Mouse (Mus musculus): Measurements from ENCODE around the gene Nlk. TPM values are rescaled to one million over a fixed set of nuclear protein-coding genes. Genes with fewer than 3 reads are reported as not detected.
"Not testable (repeated sequence)": the region's sequence is repeated elsewhere in the genome, so short reads cannot be mapped to it uniquely, and the experiment has no call there.

Nlk gene
- polyA plus RNA-seq, 1 experiment from 2014 or later = 15.9 TPM

DNA sequence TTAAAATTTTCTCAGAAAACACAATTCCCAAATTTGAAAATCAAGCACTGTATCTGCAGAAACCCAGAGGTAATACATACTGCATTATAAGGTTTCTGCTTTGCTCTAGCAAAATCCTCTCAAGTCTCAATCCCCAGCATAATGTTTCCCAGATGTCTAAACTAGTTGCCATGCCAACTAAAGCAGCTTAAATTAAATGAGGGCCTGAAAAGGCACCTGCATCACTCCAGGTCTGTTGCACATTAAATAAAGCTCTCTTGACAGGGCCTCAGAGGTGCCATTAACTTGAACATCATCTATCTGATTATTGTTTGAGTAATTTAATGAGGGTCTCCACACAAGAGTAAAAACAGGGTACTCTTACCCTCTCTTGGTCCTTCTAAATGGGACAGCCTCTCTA is 100.4 kb downstream of the Nlk start:
- no peaks in the 10 kb centered on the region for H3K9me3 ChIP-seq (ENCODE audit: low read length)
- H3K4me2 ChIP-seq (replicated peaks; ENCODE audit: low read depth, low read length) = no peak overlapping the region
- H3K27ac ChIP-seq (ENCODE audit: low read length) = no peak overlapping the region
- no peak for DNase-seq (ENCODE audit: low spot score)
- no peak overlapping the region for H3K4me3 ChIP-seq (ENCODE audit: low read depth, low read length)
- ATAC-seq = no peak
- TF ChIP-seq CTCF (IDR thresholded peaks at IDR 0.05) = no peak
- TF ChIP-seq EP300 (IDR thresholded peaks at IDR 0.05) = no peak
- H3K4me1 ChIP-seq (ENCODE audit: insufficient read depth, low read depth, low read length) = no peaks in the 10 kb centered on the region
- no peak overlapping the region for H3K9ac ChIP-seq (replicated peaks; ENCODE audit: low read depth)
- H3K27me3 ChIP-seq (replicated peaks; ENCODE audit: insufficient read depth, low read length) = no peaks in the 10 kb centered on the region
- H3K36me3 ChIP-seq (ENCODE audit: insufficient read depth, low read length) = no peaks in the 10 kb centered on the region

- no peak for DNase-seq (ENCODE audit: low spot score)
- no peaks in the 10 kb centered on the region for H3K9me3 ChIP-seq (ENCODE audit: low read length)
- no peaks in the 10 kb centered on the region for H3K27me3 ChIP-seq (replicated peaks; ENCODE audit: insufficient read depth, low read length)
- H3K4me1 ChIP-seq (ENCODE audit: insufficient read depth, low read depth, low read length) = no peaks in the 10 kb centered on the region
- no peak overlapping the region for H3K9ac ChIP-seq (replicated peaks; ENCODE audit: low read depth)
- H3K36me3 ChIP-seq (ENCODE audit: insufficient read depth, low read length) = no peaks in the 10 kb centered on the region
- H3K4me3 ChIP-seq (ENCODE audit: low read depth, low read length) = no peak overlapping the region
- TF ChIP-seq CTCF (IDR thresholded peaks at IDR 0.05) (no peak), EP300 (IDR thresholded peaks at IDR 0.05) (no peak)
- ATAC-seq = no peak
- H3K27ac ChIP-seq (ENCODE audit: low read length) = no peak overlapping the region
- no peak overlapping the region for H3K4me2 ChIP-seq (replicated peaks; ENCODE audit: low read depth, low read length)
- WGBS = 86% methylated on average over 2 of the region's 2 CpGs
These were observed 101.4 kb downstream of the Nlk start for GRCm38 (mm10) chr11:78595773-78596172.

- Histone ChIP-seq H3K4me3 (ENCODE audit: low read depth, low read length) (no peak overlapping the region), H3K4me1 (ENCODE audit: insufficient read depth, low read depth, low read length) (no peaks in the 10 kb centered on the region), H3K27me3 (replicated peaks; ENCODE audit: insufficient read depth, low read length) (no peaks in the 10 kb centered on the region), H3K36me3 (ENCODE audit: insufficient read depth, low read length) (no peaks in the 10 kb centered on the region), H3K9me3 (ENCODE audit: low read length) (no peaks in the 10 kb centered on the region), H3K4me2 (replicated peaks; ENCODE audit: low read depth, low read length) (no peak overlapping the region), H3K27ac (ENCODE audit: low read length) (no peak overlapping the region), H3K9ac (replicated peaks; ENCODE audit: low read depth) (no peak overlapping the region)
- TF ChIP-seq EP300 (IDR thresholded peaks at IDR 0.05) (no peak), CTCF (IDR thresholded peaks at IDR 0.05) (no peak)
- 82% methylated on average over 6 of the region's 6 CpGs for WGBS
- ATAC-seq = no peak
- no peak for DNase-seq (ENCODE audit: low spot score)
These were observed 102.8 kb downstream of the Nlk start for GRCm38 (mm10) chr11:78594271-78594964.

DNA sequence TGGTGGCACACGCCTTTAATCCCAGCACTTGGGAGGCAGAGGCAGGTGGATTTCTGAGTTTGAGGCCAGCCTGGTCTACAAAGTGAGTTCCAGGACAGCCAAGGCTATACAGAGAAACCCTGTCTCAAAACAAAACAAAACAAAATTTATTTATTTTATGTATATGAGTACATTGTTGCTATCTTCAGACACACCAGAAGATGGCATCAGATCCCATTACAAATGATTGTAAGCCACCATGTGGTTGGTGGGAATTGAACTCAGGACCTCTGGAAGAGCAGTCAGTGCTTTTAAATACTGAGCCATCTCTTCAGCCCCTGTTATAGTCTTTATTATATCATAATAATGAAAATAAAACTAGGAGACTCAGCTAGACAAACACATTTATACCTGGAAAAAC is 109.5 kb downstream of the Nlk start:
- peak; percentile 10 for TF ChIP-seq CTCF (IDR thresholded peaks at IDR 0.05)
- WGBS = 85% methylated on average over 1 of the region's 1 CpGs
- H3K36me3 ChIP-seq (ENCODE audit: insufficient read depth, low read length) = peaks cover 11% of the 10 kb centered on the region
- not testable (repeated sequence) for H3K27me3 ChIP-seq (replicated peaks; ENCODE audit: insufficient read depth, low read length); H3K9ac ChIP-seq (replicated peaks; ENCODE audit: low read depth); H3K27ac ChIP-seq (ENCODE audit: low read length); H3K9me3 ChIP-seq (ENCODE audit: low read length); H3K4me2 ChIP-seq (replicated peaks; ENCODE audit: low read depth, low read length); H3K4me1 ChIP-seq (ENCODE audit: insufficient read depth, low read depth, low read length); H3K4me3 ChIP-seq (ENCODE audit: low read depth, low read length); DNase-seq (ENCODE audit: low spot score); ATAC-seq

DNA sequence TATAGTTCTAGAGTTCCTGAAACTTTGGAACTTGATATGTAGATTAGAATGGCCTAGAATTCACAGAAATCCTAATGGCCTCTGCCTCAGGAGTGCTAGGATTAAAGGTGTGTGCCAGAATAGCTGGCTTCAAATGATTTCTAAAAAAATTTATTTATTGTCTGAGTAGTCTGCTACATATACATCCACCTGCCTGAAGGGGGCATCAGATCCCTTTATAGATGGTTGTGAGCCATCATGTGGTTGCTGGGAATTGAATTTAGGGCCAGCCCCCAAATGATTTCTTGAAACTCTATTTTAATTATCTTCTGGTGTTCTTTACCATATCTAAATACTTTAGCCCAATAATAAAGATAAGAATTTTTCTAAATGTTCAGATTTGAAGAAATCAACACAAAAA is 111.1 kb downstream of the Nlk start:
- Histone ChIP-seq H3K9me3 (ENCODE audit: low read length) (no peaks in the 10 kb centered on the region), H3K36me3 (ENCODE audit: insufficient read depth, low read length) (peaks cover 16% of the 10 kb centered on the region), H3K4me1 (ENCODE audit: insufficient read depth, low read depth, low read length) (no peaks in the 10 kb centered on the region), H3K4me2 (replicated peaks; ENCODE audit: low read depth, low read length) (no peak overlapping the region), H3K27ac (ENCODE audit: low read length) (no peak overlapping the region), H3K4me3 (ENCODE audit: low read depth, low read length) (no peak overlapping the region), H3K9ac (replicated peaks; ENCODE audit: low read depth) (no peak overlapping the region), H3K27me3 (replicated peaks; ENCODE audit: insufficient read depth, low read length) (no peaks in the 10 kb centered on the region)
- DNase-seq (ENCODE audit: low spot score) (no peak), ATAC-seq (no peak)
- TF ChIP-seq CTCF (IDR thresholded peaks at IDR 0.05) = peak; percentile 40
- no peak for TF ChIP-seq EP300 (IDR thresholded peaks at IDR 0.05)

DNA sequence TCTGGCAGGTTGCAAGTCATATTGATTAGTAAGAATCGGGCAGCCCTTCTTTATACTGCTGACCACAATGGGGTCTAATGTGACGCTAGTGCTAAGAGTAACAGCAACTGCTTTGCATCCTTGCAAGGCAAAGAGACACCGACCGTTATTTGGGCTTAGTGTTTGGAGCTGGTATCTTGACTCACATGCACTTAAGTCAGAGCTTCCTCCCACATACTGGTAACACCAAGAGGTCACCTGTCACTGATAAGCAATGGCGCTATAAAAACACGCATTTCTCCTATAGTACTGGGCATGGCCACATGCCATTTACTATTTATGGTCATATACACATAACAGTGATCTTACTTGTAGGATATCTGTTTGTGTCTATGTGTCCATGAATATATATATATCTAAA is 114.3 kb downstream of the Nlk start:
- Histone ChIP-seq H3K4me1 (ENCODE audit: insufficient read depth, low read depth, low read length) (no peaks in the 10 kb centered on the region), H3K36me3 (ENCODE audit: insufficient read depth, low read length) (peaks cover 16% of the 10 kb centered on the region), H3K27me3 (replicated peaks; ENCODE audit: insufficient read depth, low read length) (no peaks in the 10 kb centered on the region), H3K4me3 (ENCODE audit: low read depth, low read length) (no peak overlapping the region), H3K4me2 (replicated peaks; ENCODE audit: low read depth, low read length) (no peak overlapping the region), H3K9ac (replicated peaks; ENCODE audit: low read depth) (no peak overlapping the region), H3K27ac (ENCODE audit: low read length) (no peak overlapping the region), H3K9me3 (ENCODE audit: low read length) (no peaks in the 10 kb centered on the region)
- DNase-seq (ENCODE audit: low spot score) = no peak
- no peak for ATAC-seq
- no peak for TF ChIP-seq CTCF (IDR thresholded peaks at IDR 0.05)
- TF ChIP-seq EP300 (IDR thresholded peaks at IDR 0.05) = no peak
- WGBS = 85% methylated on average over 6 of the region's 6 CpGs

GRCm38 (mm10) chr11:78574975-78575374 is 122.2 kb downstream of the Nlk start:
- 40% methylated on average over 2 of the region's 2 CpGs for WGBS
- no peaks in the 10 kb centered on the region for H3K27me3 ChIP-seq (replicated peaks; ENCODE audit: insufficient read depth, low read length)

More at GRCm38 (mm10) chr11:78574975-78575374, 122.2 kb downstream of the Nlk start:
- TF ChIP-seq EP300 (IDR thresholded peaks at IDR 0.05) = no peak
- no peak for TF ChIP-seq CTCF (IDR thresholded peaks at IDR 0.05)
- ATAC-seq (peak; percentile 26; the same call in 1 of the 2 replicates), DNase-seq (ENCODE audit: low spot score) (no peak)
- Histone ChIP-seq H3K4me3 (ENCODE audit: low read depth, low read length) (no peak overlapping the region), H3K4me2 (replicated peaks; ENCODE audit: low read depth, low read length) (no peak overlapping the region), H3K36me3 (ENCODE audit: insufficient read depth, low read length) (peaks cover 5% of the 10 kb centered on the region), H3K9ac (replicated peaks; ENCODE audit: low read depth) (no peak overlapping the region), H3K27ac (ENCODE audit: low read length) (no peak overlapping the region), H3K4me1 (ENCODE audit: insufficient read depth, low read depth, low read length) (no peaks in the 10 kb centered on the region), H3K9me3 (ENCODE audit: low read length) (no peaks in the 10 kb centered on the region)
